Mouse (Mus musculus) cerebellum, postnatal 25 days (tissue): ENCODE results near the gene Nosip.

Source experiments
- DNase-seq, 2 experiments: peaks; one replicate each; pipeline ENCODE4 v3.0.0; 2021; ENCODE audit warnings: mixed read lengths in 2 of 2

Nosip gene

DNA sequence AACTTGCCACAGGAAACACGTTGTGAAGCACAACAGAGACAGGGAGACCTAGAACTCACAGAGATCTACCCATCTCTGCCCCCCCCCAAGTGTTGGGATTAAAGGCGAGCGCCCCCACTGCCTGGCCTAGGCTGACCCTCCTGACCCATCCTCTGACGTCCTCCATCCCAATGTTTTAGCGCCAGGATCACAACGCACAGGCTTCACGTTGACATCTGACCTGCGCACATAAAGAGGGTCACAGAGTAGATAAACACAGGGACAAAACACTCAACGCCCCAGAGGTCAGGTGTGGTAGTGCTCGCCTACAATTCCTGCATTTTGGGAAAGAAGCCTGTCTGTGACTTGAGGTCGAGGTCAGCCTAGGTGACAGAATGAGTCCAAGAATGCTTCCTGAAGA, 25.5 kb upstream of the Nosip start:
- DNase-seq, result no peak

- peak; percentile 60 to 70 for DNase-seq
These were observed 24.4 kb upstream of the Nosip start for GRCm38 (mm10) chr7:45037720-45038361.

GRCm38 (mm10) chr7:45038411-45038810, 23.8 kb upstream of the Nosip start:
- no peak for DNase-seq

DNA sequence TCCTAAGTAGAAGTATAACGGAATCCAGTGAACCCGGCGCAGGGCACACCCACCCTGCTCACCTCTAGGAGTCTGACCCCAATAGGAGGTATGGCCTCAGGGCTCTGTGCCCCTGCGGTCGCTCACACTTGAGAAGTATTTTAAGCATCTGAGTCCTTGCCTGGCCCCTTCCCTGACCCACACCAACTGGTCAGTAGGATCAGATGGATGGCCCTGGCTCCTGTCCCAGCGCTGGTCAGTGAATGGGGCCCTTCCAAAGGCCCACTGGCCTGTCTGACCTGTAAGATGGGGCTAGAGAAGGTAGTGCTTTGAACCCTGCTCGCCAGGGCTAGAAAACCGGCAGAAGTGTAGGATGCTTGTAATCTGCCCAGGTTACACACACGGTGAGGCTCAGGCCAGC, 21.4 kb upstream of the Nosip start:
- no peak for DNase-seq

DNA sequence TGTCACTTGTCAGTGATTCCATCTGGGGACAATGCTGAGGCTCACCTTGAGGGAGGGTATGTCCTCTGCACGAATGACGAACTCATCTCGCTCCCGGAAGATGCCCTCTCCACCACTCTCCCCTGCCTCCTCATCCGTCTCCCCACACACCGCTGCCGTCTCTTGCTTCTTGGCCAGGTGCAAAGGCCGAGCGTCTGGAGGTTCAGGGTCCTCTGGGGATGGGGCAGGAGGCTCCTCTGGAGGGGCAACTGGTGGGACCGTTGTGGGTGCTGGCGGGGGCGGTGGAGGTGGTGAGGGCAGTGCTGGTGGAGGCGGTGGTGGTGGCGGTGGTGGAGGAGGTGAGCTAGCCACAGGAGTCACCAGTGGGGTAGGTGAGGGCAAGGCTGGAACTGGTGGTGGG, 18.9 kb upstream of the Nosip start:
- no peak for DNase-seq

DNA sequence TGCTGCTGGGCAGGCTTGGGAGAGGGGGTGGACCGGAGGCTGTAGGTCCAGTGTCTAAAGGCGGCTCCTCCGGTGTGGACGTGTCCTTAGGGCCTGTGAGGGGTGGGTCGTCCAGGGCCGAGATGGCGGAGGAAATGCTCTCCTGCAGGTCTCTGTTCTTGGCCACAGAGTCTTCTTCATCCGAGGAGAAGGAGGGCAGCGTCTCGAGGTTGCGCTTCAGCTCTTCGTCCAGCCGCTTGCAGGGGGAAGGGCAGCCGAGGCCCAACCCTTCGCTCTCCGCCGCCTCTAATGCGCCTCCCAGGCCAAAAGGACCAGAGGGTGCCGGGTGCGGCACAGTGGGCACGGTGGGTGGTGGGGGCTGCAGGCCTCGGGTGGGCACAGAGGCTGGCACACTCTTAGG, 16.5 kb upstream of the Nosip start:
- peak in 1 of 2 experiments; percentile 42 for DNase-seq

GRCm38 (mm10) chr7:45046853-45047350, 15.3 kb upstream of the Nosip start:
- no peak for DNase-seq

- DNase-seq, result no peak
These were observed 14.7 kb upstream of the Nosip start for GRCm38 (mm10) chr7:45047491-45047890.

DNA sequence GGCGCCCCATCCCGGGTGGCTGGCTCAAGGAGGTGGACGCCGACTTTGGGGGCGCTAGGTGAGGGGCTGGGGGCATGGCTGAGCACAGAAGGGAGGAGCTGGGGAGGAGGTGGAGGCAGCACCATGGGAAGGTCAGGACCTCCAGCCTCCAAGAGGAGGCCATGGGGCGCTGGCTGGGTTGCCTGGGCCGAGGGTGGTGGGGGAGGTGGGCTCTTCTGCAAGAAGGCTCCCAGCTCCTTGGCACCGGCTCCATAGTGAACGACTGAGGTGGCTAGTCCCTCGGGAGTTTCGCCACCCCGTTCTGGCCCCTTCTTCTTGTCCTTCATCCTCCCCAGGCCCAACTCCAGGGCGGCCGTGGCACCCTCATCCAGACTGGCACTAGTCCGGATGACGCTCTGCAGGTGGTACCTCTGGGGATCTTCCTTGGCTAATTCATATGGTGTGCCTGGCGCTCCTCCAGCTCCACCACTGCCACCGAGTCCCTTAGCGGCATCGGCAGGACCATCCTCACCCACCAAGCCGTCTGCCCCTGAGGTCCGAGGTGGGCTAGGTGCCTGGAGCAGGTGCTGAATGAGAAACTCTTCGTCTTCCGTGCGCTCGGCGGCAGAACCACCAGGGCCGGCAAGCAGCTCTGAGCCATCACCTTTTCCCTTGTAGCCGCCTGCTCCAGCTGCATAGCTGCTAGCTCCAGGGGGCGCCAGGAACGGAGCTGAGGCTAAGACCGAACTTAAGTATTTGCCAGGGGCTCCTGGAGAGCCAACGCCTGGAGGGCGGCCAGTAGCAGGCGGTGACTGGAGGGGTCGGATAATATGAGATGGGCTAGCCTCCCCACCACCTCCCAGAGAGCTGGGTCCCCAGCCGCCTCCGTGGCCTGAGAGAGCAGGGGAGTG, 14.0 kb upstream of the Nosip start:
- peak in 1 of 2 experiments; percentile 56 for DNase-seq

DNA sequence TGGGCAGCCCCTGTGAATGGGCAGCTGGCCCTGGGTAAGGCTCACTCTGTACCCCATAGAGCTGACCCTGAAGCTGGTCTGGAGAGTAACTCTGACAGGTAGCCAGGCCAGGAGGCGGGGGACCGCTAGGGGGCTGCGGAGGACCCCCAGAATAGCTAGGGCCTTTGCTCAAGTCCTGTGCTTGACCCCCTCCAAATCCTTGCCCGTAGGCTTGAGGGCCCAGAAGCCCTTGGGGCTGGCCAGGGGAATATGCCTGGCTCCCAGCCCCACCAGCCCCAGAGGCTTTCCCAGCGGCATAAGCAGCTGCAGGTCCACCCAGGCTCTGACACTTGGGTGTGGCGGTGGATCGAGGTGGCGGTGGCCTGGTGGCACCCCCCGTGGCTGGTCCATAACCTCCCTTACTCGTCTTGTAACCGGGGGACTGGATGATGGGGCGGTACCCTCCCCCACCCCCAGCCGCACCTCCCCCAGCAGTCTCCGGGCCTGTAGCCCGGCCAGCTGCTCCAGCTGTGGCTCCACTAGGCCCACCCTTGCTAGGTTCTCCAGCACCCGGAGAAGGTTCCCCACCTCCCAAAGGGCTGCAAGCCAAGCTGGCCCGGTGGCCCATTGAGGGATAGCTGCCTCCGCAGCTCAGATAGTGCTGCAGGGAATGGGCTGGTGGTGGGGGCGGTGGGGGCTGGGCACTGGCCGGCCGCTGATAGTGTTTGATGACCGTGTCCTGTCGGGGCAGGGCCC, 13.1 kb upstream of the Nosip start:
- DNase-seq, result peak in 1 of 2 experiments; percentile 43

GRCm38 (mm10) chr7:45050945-45051600, 11.2 kb upstream of the Nosip start:
- peak; percentile 67 to 84 for DNase-seq

GRCm38 (mm10) chr7:45051601-45051974, 10.6 kb upstream of the Nosip start:
- DNase-seq, result no peak

GRCm38 (mm10) chr7:45052181-45052861, 9.9 kb upstream of the Nosip start:
- peak; percentile 64 to 67 for DNase-seq

DNA sequence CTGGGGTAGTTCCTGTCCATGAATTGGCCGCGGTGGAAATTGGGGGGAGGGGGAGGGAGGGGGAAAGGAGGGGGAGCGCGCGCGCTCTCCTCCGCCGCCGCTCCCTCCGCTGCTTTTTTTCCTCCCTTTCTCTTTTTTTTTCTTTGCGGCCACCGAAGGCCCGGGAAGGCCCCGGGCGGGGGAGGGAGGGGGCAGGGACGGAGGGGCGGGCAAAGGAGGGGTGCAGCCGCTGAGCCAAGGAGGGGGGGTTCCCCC, 9.4 kb upstream of the Nosip start, which contains the start of gene Prr12:
TSS of gene Prr12 (minus strand) at position 20 of the 255 bp plus-strand sequence.
- no peak for DNase-seq

- peak; percentile 82 to 83 for DNase-seq
These were observed 8.9 kb upstream of the Nosip start for GRCm38 (mm10) chr7:45053117-45053930.

DNA sequence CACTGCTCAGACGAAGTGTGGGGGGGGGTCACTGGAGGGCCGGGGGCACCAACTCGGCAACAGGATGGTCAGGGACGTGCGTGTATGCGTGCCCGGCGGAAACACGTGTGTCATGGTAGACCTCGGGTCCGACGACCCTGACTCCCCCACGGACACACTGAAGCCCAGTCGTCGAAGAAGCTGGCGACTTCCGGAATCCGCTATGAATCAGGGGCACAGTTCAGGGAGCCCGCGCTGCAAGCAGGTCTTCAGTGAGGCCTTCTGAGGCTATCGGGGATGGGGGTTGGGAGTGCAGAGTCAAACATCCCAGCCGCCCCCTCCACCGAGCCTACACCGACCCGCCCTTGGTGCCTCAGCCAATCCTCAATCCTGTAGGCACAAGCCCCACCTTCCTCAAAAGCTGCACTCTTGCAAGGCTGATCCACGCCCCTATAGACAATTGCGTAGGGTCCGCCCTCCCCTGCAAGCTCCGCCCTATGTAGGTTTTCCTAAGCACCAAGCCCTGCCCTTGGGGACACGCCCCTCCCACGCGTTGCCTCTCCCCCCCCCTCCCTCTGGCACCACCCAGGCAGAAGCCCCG, 8.2 kb upstream of the Nosip start:
- DNase-seq, result peak; percentile 90 to 93

GRCm38 (mm10) chr7:45056329-45056971, 5.8 kb upstream of the Nosip start:
- DNase-seq, result no peak

DNA sequence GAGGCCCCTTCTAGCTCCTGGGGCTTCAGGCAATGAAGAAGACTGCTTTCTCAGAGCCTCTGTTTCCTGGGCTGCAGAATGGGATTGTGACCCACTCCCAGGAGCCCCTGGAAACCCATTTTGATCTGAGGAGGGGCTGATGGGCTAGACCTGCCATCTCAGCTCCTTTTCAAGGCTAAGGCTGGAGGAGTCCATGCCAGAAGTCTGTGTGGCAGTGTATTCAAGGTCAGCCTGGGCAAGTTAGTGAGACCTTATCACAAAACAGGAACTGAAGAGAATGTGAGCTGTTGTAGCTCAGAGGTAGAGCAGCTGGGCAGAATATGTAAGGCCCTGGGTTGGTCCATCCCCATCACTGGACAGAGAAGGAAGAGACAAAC, 5.3 kb upstream of the Nosip start:
- no peak for DNase-seq

- peak in 1 of 2 experiments; percentile 32 for DNase-seq
These were observed 3.3 kb upstream of the Nosip start for GRCm38 (mm10) chr7:45058607-45059571.
